Mouse (Mus musculus) retina, postnatal 7 days (tissue): Measurements from ENCODE around the gene Use1.

Experiments used
- DNase-seq: peaks from one replicate; pipeline ENCODE4 v3.0.0-alpha.2; 2012; ENCODE audit warnings: low read depth, low spot score

Gene Use1

GRCm38 (mm10) chr8:71376423-71377030 lies 9.9 kb downstream of the Use1 start:
- DNase-seq: no peak

- no peak for DNase-seq
Observed at GRCm38 (mm10) chr8:71379008-71379407, 12.4 kb downstream of the Use1 start.

GRCm38 (mm10) chr8:71379512-71380075 lies 12.9 kb downstream of the Use1 start:
- DNase-seq: no peak

- DNase-seq: no peak
Observed at GRCm38 (mm10) chr8:71380178-71381171, 13.8 kb downstream of the Use1 start.

GRCm38 (mm10) chr8:71381421-71381970 lies 14.8 kb downstream of the Use1 start, which contains the start of gene Nr2f6:
Nr2f6 (minus strand) TSS chr8:71381960.
- DNase-seq: no peak

GRCm38 (mm10) chr8:71381971-71382961 lies 15.6 kb downstream of the Use1 start:
- peak; percentile 76 for DNase-seq

DNA sequence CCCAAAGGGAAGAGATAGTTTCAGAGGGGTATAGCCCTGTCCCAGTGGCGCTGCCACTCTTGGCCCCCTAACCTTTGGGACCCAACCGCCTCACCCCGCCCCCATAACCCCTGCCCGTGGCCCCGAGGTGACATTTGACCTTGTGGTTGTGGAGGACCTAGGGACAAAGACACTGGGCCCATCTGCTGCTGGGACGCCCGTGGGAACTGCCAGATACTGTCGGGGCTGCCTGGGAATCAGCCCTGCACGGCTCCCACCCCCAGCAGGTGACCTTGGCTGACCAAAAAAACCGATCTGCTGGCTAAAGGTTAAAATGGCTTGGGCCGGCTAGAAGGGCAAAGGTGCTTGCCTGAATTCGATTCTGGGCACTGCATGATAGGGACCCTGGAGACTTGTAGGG lies 16.7 kb downstream of the Use1 start:
- no peak for DNase-seq

GRCm38 (mm10) chr8:71383860-71384259 lies 17.2 kb downstream of the Use1 start:
- DNase-seq: no peak

- no peak for DNase-seq
Observed at GRCm38 (mm10) chr8:71385212-71385835, 18.7 kb downstream of the Use1 start.

DNA sequence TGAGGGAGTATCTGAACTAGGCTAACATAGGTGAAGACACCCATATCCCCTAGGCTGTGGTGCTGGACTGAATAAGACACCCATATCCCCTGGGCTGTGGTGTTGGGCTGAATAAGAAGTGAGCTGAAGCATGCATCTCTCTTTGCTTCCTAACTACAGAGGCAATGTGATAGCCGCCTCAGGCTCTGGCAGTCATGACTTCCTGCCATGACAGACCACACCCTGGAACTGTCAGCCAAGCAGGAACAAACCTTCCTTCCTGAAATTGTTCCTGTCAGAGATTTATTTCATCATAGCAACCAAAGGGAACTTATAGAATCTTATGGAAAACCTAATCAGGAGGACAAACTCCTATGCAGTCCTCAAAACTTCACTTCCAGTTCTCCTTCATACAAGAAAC lies 21.6 kb downstream of the Use1 start:
- no peak for DNase-seq

DNA sequence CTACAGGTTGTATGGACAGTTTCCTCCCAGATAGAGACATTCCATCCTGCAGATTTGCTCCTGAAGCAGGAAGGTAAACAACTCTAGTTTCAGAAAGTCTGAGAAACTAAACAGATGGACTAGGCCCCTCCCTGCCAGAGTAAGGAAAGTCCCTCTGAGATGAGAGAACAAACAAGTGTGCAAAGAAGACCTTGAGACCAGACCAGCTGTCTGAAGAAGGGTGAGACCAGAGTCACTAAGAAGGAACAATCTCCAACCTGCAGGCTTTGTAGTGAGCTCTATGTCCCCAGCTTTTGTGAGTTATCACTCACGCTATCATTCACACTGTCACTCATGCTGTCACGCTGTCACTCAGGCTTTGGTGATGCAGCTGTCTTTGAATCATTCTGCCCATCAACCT lies 25.0 kb downstream of the Use1 start:
- no peak for DNase-seq

GRCm38 (mm10) chr8:71392391-71392790 lies 25.7 kb downstream of the Use1 start:
- DNase-seq: no peak

- DNase-seq: peak; percentile 81
Observed at GRCm38 (mm10) chr8:71392871-71393270, 26.2 kb downstream of the Use1 start.

DNA sequence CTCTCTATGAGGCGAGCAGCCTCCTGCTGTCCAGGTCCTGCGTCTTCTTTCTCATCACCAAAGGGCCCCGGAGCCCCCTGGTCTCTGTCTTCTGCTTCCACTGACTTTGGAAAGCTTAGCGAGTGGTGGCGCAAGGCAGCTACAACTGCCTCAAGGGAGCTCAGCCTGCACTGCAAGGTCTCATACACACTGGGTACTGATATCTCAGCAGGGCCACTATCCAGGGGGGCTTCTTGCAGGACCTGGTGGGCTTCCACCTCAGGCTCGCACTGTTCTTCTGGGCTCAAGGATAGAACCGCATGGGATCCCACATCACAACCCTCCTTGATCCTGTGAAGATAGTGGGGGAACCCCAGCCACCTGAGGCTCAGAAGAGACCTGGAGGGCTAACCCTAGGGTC lies 27.8 kb downstream of the Use1 start:
- DNase-seq: no peak

- DNase-seq: no peak
Observed at GRCm38 (mm10) chr8:71395071-71395470, 28.4 kb downstream of the Use1 start.

GRCm38 (mm10) chr8:71395629-71396028 lies 29.0 kb downstream of the Use1 start, which contains the start of gene Ushbp1:
Ushbp1 (minus strand) TSS chr8:71395802.
- DNase-seq: no peak

DNA sequence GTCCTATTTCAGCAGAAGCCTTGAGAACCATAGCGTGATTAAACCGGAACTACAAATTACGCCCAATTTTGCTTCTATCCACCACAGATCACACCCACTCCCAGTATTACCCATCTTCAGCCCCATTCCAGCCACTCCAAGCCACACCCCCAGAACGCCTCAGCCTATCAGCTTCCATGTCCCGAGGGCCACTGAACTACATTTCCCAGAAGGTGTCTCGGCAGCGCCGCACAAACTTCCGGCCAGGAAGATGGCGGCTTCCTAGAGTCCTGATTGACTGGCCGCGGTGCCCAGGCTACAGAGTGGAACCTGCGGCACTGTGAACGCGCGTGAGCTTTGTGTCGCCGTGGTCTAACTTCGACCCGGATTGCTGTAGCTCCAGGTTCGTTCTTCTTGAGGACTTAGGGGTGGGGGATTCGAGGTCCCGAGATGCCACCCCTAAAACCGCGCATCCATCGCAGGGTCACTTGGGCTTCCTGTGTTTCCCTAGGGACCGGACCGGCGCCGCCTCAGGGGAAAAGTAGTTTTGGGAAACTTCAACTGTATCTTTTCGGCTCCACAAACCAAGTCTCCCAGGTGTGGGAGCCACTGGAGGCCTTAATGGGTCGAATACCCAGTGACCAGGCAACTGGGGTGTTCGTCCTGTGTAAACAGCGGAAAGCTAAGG lies 30.1 kb downstream of the Use1 start, which contains the start of gene Babam1:
Gene Babam1, plus strand, starts transcription at position 223 of the 667 bp plus-strand sequence.
- DNase-seq: peak; percentile 84

DNA sequence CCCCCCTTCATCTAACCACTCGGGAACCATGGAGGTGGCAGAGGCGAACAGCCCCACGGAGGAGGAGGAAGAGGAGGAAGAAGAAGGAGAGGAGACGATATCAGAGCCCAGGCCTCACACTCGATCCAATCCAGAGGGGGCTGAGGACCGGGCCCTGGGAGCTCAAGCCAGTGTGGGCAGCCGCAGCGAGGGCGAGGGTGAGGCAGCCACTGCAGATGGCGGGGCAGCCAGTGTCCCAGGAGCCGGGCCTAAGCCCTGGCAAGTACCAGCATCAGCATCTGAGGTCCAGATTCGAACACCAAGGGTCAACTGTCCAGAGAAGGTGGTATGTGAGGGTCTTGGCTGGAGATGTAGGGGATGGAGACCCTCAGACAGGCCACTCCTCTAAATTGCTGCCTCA lies 31.1 kb downstream of the Use1 start:
- no peak for DNase-seq

DNA sequence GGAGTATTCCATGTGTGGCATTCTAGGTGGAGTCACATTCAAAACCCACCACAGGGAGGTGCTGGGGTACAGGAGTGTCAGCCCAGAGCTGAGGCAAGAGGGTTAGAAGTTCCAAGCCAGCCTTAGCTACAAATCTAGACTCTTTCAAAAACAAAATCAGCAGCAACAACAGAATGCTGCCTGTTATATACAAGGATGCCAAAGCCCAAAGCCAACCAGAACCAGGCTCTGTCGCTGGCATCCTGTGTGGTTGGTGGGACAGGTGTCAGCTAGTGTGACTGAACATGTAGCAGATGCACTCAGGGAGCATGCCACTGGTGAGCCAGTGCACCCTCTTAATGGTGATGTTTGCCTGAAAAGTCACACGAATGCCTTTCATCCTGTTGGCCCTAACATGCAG lies 34.2 kb downstream of the Use1 start:
- DNase-seq: no peak

GRCm38 (mm10) chr8:71401454-71401853 lies 34.8 kb downstream of the Use1 start:
- no peak for DNase-seq
